Mouse (Mus musculus): Measurements from ENCODE around the gene Mapk1.
A peak's percentile ranks its signal among the peaks of the same experiment; 100 is the strongest.

Mapk1 gene

GRCm38 (mm10) chr16:17085636-17086035 lies 102.5 kb downstream of the Mapk1 start:
- DNase-seq (ENCODE audit: low spot score), result peak; percentile 31

GRCm38 (mm10) chr16:17086241-17086640 lies 103.1 kb downstream of the Mapk1 start:
- no peak for DNase-seq (ENCODE audit: low spot score)

DNA sequence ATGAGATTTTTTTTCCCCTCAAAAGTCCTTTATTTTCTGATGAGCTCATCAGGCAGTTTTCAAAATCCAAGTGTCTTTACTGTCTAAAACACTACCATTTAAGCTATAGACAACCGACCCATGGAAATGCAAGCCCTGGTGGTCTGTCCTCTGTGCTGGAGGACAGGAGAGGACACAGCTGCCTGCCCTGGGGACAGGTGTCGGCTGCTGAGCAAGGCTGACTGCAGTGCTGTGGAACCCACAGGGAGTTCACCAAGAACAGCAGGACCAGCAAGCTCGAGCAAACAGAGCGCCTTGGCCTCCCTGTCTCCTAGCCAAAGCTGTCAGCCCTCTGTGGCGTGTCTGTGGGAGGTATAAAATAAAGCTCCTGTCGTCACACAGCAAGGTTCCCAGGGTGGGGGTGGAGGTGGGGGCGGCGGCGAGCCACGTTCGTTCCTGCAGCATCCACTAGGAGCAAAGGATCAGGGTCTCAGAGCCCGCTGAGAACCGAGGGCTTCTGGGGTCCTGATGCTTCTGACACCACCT lies 103.5 kb downstream of the Mapk1 start:
- no peak for DNase-seq (ENCODE audit: low spot score)

DNA sequence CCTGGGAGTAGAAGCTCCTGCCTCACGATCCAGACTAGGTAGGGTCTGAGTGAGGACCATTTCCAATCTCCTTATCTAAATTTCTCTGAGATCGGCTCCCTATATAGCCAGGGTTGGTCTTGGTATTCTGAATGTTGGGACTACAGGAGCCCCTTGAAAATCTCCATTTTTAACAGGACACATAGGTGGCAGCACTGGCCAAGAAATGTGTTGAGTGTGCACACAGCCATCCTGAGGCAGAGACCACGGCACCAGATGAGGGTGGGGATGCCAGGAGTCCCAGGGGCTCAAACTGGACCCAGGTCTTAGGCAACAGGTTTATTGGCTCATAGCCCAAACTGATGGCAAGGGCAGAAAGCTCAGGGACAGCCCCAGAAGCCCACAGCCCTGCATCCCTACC lies 105.2 kb downstream of the Mapk1 start:
- DNase-seq (ENCODE audit: low spot score), result no peak

DNA sequence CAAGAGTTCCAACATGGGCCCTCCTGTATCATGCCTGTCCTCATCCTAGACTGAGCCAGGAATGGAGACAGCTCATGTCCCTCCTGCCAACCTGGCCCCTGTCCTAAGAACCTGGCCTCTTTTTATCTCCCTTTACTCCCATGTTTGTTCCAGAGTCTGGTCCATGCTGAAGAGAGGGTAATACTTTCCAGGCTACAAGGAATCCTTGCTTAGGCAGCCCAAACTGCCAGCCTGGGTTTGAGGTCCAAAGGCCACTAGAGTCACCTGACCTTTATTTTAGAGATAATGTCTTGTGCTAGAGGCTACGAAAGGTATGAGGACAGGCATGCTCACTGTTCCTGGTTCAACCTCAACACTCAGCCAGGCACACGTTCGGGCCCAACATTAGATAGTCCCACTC lies 113.8 kb downstream of the Mapk1 start:
- DNase-seq (ENCODE audit: low spot score), result no peak

All from lung, postnatal 25 days (tissue).